Mouse (Mus musculus) embryo, embryonic 10.5 days (tissue): Measurements from ENCODE around the gene Pcsk7.

ENCODE experiments used
- DNase-seq: peaks from one replicate; pipeline ENCODE4 v3.0.0-alpha.2; 2015; ENCODE audit warnings: low spot score

Pcsk7 gene

GRCm38 (mm10) chr9:45906355-45907077 is at the start of gene Pcsk7, which contains the start of gene Rnf214:
TSS of gene Pcsk7 (plus strand) at chr9:45906497.
TSS of gene Rnf214 (minus strand) at chr9:45906911.
- DNase-seq, result peak; percentile 89

- DNase-seq, result no peak
These were observed 46.9 kb upstream of the Pcsk7 start for GRCm38 (mm10) chr9:45859364-45859763.

GRCm38 (mm10) chr9:45861813-45862212 is 44.5 kb upstream of the Pcsk7 start:
- no peak for DNase-seq

GRCm38 (mm10) chr9:45869181-45869580 is 37.1 kb upstream of the Pcsk7 start:
- no peak for DNase-seq

- DNase-seq, result no peak
These were observed 36.0 kb upstream of the Pcsk7 start for GRCm38 (mm10) chr9:45870265-45870664.

DNA sequence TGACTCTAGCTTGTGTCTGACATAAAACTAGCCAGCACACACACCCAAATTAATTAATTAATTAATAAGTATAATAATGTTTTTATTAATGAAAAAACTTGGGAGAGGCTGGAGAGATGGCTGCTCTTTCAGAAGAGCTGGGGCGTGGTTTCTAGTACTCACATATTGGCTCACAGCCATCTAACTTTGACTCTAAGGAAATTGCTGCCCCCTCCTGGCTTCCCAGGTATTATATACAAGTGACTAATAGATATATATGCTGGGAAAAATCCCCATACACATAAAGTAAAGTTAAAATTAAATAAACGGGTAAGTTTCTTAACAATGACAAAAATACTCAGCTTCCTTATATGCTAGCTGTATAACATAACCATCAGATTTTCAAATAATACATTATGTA is 28.4 kb upstream of the Pcsk7 start:
- peak; percentile 23 for DNase-seq

- no peak for DNase-seq
These were observed 12.6 kb upstream of the Pcsk7 start for GRCm38 (mm10) chr9:45893681-45894080.

GRCm38 (mm10) chr9:45905196-45905595 is 1.1 kb upstream of the Pcsk7 start:
- no peak for DNase-seq

GRCm38 (mm10) chr9:45905811-45906237 is 473 bp upstream of the Pcsk7 start:
- DNase-seq, result peak; percentile 57

DNA sequence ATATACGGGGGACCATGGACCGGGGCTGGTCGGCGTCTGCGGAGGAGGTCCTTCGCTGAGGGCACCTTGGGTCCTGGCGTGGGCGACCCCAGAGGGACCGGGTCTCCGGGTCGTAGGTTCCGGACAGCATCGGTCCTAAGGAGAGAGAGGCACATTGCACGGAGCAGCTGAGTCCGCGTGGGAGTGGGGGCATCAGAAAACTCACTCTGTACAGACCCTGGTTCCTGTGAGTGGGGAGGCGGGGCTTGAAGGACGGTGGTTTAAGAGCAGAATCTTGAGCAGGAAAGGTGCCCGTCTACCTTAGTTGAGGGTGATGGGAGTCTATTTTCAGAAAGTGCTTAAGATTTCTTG is 756 bp downstream of the Pcsk7 start:
- DNase-seq, result no peak

- no peak for DNase-seq
These were observed 4.7 kb downstream of the Pcsk7 start for GRCm38 (mm10) chr9:45910995-45911394.

- DNase-seq, result peak; percentile 55
These were observed 5.4 kb downstream of the Pcsk7 start for GRCm38 (mm10) chr9:45911673-45912072.

GRCm38 (mm10) chr9:45915659-45916058 is 9.4 kb downstream of the Pcsk7 start:
- no peak for DNase-seq

DNA sequence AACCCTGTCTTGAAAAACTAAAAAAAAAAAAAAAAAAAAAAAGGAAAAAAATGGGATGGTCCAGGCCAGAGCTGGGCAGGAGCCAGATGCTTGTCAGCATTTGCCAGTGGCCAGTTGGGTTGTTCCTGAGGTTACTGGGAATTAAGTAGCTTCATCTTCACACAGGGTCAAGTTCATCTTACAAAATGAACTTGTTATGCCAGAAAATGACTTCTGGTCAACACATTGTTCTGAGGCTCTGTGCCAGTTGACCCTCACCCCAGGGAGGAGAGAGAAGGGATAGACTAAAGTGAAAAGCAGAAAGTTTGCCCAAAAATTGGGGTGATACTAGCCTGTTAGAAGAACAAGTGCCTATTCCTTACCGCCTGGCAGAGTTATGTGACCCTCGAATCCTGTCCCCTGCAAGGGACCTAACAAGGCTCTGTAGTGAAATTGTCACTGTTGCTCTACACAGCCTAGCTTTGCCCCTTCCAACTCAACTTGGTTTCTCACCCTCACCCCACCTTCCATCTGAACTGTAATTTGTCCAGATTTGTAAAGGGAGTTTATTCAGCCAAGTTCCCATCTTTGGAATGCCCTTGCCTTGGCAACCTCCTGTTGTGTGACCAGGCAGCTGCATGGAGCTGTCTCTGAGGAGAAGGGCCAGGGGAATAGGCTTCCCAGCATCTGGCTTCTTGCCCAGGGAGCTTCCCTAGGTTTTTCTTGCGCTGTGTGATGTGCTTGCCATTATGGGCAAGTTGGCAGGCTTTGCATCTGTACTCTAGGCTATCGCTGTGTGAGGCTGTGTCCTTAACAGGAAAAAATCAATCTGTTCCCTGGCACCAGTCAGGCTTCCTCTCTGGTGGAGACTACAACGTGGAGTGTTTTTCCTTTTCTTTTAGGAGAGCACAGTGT is 11.0 kb downstream of the Pcsk7 start:
- no peak for DNase-seq

- DNase-seq, result no peak
These were observed 13.6 kb downstream of the Pcsk7 start for GRCm38 (mm10) chr9:45919895-45920294.

DNA sequence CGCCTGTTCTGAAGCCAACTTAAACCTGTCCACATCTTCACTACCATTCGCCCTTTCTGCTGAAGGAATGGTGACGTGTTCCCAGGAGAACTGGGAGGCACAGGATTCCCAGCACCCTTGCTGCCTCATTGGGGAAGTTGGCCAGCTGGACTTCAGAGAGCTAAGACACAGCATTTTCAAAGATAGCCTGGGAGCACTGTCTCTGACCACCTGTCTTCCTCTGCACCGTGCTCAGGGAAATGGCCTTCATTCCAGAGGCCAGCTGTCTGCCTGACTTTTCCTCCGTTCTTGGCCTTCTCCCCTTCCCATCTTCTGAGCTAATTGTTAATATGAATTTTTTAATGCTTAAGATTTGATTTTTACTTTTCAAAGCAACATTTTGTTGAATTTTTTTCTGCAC is 23.0 kb downstream of the Pcsk7 start:
- DNase-seq, result no peak

DNA sequence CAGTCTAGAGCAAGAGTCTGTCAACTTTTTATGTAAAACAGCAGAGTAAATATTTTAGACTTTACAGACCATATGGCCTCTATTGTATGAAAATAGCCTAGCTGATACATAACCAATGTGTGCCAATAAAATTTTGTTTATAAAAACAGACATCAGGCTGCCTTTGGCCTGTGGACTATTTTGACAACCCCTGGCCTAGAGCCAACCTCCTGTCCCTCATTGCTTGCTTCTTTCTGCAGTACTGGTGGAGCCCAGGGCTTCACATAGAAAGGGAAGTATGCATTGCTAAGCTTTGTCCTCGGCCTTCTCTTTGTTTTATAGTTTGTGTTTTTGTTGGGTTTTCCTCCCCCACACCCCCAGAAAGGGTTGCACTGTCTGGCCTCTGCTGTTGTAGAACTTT is 25.7 kb downstream of the Pcsk7 start:
- DNase-seq, result no peak

GRCm38 (mm10) chr9:45932571-45933415 is 26.5 kb downstream of the Pcsk7 start:
- no peak for DNase-seq

DNA sequence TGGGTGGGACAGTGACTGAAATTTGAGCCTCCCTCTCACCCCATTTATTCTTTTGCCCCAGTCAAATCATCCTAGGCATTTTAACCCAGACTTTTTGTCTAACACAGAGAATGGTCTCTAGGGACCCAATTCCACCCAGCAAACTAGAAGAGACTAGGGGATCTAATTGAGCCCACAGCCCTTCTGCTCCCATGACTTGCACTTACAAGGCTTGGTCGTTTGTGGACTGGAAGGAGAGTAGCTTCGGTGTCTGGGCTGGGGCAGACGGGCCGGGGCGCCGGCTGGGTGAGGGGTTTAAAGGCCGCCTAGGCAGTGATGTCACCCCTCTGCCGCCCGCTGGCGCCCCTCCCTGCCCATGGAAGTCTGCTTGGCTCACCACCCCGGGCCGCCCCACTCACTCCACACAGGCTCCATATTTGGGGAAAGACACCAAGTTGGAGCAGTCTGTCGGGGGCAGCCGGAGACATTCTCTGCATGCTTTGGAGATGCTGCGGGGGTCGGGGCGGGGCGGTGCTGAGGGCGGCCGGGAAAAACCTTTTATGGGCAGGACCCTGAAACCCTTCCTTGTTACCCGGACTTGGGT is 29.4 kb downstream of the Pcsk7 start, which contains the start of gene Tagln:
Tagln (minus strand) TSS at position 431 of the 583 bp plus-strand sequence.
- DNase-seq, result peak; percentile 48

DNA sequence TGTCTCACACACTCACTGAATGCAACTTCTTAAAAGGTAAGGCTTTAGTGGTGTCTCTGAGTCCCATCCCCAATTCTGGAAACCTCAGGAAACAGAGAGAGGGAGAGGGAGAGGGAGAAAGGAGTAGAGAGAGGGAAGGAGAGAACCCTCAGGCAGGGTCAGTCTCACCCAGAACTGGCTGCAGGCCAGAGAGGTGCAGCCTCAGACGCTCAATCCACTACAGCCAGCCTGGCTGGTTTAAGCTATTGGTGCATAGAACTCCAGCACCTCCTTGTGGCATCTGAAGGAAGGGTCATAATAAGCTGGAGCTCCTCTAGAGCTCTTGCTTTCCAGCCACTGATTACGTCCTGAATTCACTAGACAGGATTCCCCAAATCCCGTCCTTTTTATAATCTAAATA is 30.6 kb downstream of the Pcsk7 start:
- peak; percentile 83 for DNase-seq

- DNase-seq, result no peak
These were observed 31.8 kb downstream of the Pcsk7 start for GRCm38 (mm10) chr9:45938088-45938487.
